Mouse (Mus musculus) cerebellum, adult 9-10 months (tissue): Measurements from ENCODE around the gene Rhobtb3.
"Not testable (repeated sequence)": the region's sequence is repeated elsewhere in the genome, so short reads cannot be mapped to it uniquely, and the experiment has no call there.

Experiments
- DNase-seq: peaks from one replicate; pipeline ENCODE4 v3.0.0; 2022

Rhobtb3 gene

GRCm38 (mm10) chr13:75844833-75845518 lies 98.7 kb downstream of the Rhobtb3 start:
- no peak for DNase-seq

- no peak for DNase-seq
Measured at GRCm38 (mm10) chr13:75843993-75844683, 99.6 kb downstream of the Rhobtb3 start.

- no peak for DNase-seq
Measured at GRCm38 (mm10) chr13:75843331-75843730, 100.4 kb downstream of the Rhobtb3 start.

- DNase-seq = no peak
Measured at GRCm38 (mm10) chr13:75841950-75842349, 101.8 kb downstream of the Rhobtb3 start.

- peak; percentile 19 for DNase-seq
Measured at GRCm38 (mm10) chr13:75840752-75841285, 102.9 kb downstream of the Rhobtb3 start.

GRCm38 (mm10) chr13:75839719-75840481 lies 103.8 kb downstream of the Rhobtb3 start, which contains the start of gene Glrx:
Glrx (plus strand) TSS chr13:75839868.
- DNase-seq = peak; percentile 83

GRCm38 (mm10) chr13:75838506-75838905 lies 105.2 kb downstream of the Rhobtb3 start:
- DNase-seq = no peak

GRCm38 (mm10) chr13:75835461-75835860 lies 108.3 kb downstream of the Rhobtb3 start:
- DNase-seq = no peak

- no peak for DNase-seq
Measured at GRCm38 (mm10) chr13:75833499-75833898, 110.2 kb downstream of the Rhobtb3 start.

- no peak for DNase-seq
Measured at GRCm38 (mm10) chr13:75832697-75833096, 111.0 kb downstream of the Rhobtb3 start.

- no peak for DNase-seq
Measured at GRCm38 (mm10) chr13:75831710-75832109, 112.0 kb downstream of the Rhobtb3 start.

GRCm38 (mm10) chr13:75830708-75831107 lies 113.0 kb downstream of the Rhobtb3 start:
- DNase-seq = no peak

- no peak for DNase-seq
Measured at GRCm38 (mm10) chr13:75825388-75825787, 118.3 kb downstream of the Rhobtb3 start.

GRCm38 (mm10) chr13:75824611-75825319 lies 119.0 kb downstream of the Rhobtb3 start:
- no peak for DNase-seq

- DNase-seq = no peak
Measured at GRCm38 (mm10) chr13:75823201-75823600, 120.5 kb downstream of the Rhobtb3 start.

GRCm38 (mm10) chr13:75822366-75822765 lies 121.4 kb downstream of the Rhobtb3 start:
- not testable (repeated sequence) for DNase-seq

GRCm38 (mm10) chr13:75819898-75820297 lies 123.8 kb downstream of the Rhobtb3 start:
- no peak for DNase-seq
